Mouse (Mus musculus): ENCODE data around the gene Abcf3. TPM values are rescaled to one million over a fixed set of nuclear protein-coding genes. Genes with fewer than 3 reads are reported as not detected.

Abcf3 gene
- total RNA-seq, 2 experiments from 2014 or later = 82.8 to 87.9 TPM

Small RNA genes lying within 50 kb of the gene (microRNA-seq; reads per million reads assigned to microRNA genes)
- 254 to 395 reads per million in 2 experiments for gene Mir1224

Other genes starting within 250 kb of the Abcf3 start
- gene Parl, start 246.2 kb upstream of the Abcf3 start, total RNA-seq (2021) = 10 to 100 TPM; 57.8 to 67.6 TPM
- not detected for gene Cyp2ab1, start 223.2 kb upstream of the Abcf3 start, total RNA-seq (2021)
- 100 to 1,000 TPM; 175 to 193 TPM for gene Abcc5, start 122.2 kb upstream of the Abcf3 start, total RNA-seq (2021)
- 10 to 100 TPM; 51.7 to 54.1 TPM for gene Eif2b5, start 49.8 kb upstream of the Abcf3 start, total RNA-seq (2021)
- 10 to 100 TPM; 77.2 to 78.9 TPM for gene Dvl3, start 31.6 kb upstream of the Abcf3 start, total RNA-seq (2021)
- gene Ap2m1, start 13.1 kb upstream of the Abcf3 start, total RNA-seq (2021) = 100 to 1,000 TPM; 893 to 941 TPM
- 10 to 100 TPM; 30.8 to 43.6 TPM for gene Vwa5b2, start 40.9 kb downstream of the Abcf3 start, total RNA-seq (2021)
- gene Eef1akmt4, start 63.0 kb downstream of the Abcf3 start, total RNA-seq (2021) = 1 to 10 TPM; 1.7 to 3.6 TPM
- not detected for gene Gm49333, start 63.0 kb downstream of the Abcf3 start, total RNA-seq (2021)
- 10 to 100 TPM; 12.3 to 14.1 TPM for gene Alg3, start 63.2 kb downstream of the Abcf3 start, total RNA-seq (2021)
- gene Camk2n2, start 72.7 kb downstream of the Abcf3 start, total RNA-seq (2021) = 100 to 1,000 TPM; 118 to 125 TPM
- 10 to 100 TPM; 27.2 to 30.8 TPM for gene Ece2, start 81.3 kb downstream of the Abcf3 start, total RNA-seq (2021)
- gene Psmd2, start 103.1 kb downstream of the Abcf3 start, total RNA-seq (2021) = 100 to 1,000 TPM; 239 to 245 TPM
- gene Eif4g1, start 119.7 kb downstream of the Abcf3 start, total RNA-seq (2021) = 100 to 1,000 TPM; 336 to 340 TPM
- gene Fam131a, start 144.7 kb downstream of the Abcf3 start, total RNA-seq (2021) = 100 to 1,000 TPM; 432 to 446 TPM
- 10 to 100 TPM; 22.4 to 25.7 TPM for gene Polr2h, start 169.1 kb downstream of the Abcf3 start, total RNA-seq (2021)
- gene Clcn2, start 169.2 kb downstream of the Abcf3 start, total RNA-seq (2021) = 10 to 100 TPM; 49.9 to 60.4 TPM
- 10 to 100 TPM; 36.4 to 45.8 TPM for gene Chrd, start 184.6 kb downstream of the Abcf3 start, total RNA-seq (2021)
- gene Thpo, start 185.9 kb downstream of the Abcf3 start, total RNA-seq (2021) = 1 to 10 TPM; 5.0 to 5.9 TPM

All from layer of hippocampus, postnatal 14 days (tissue).